Mouse (Mus musculus): ENCODE data around the gene Dpp9.

GRCm38 (mm10) chr17:56159729-56160128 lies 59.0 kb downstream of the Dpp9 start:
- TF ChIP-seq POLR2A (IDR thresholded peaks at IDR 0.05; ENCODE audit: insufficient read length, low read depth) (no peak), POLR2AphosphoS2 (IDR thresholded peaks at IDR 0.05; ENCODE audit: insufficient read length, low read depth) (no peak), TCF12 (IDR thresholded peaks at IDR 0.05; ENCODE audit: insufficient read depth, poor library complexity, severe bottlenecking) (no peak), MAX (IDR thresholded peaks at IDR 0.05; ENCODE audit: low read depth) (no peak), E2F4 (IDR thresholded peaks at IDR 0.05; ENCODE audit: insufficient read depth) (no peak), MYOD1 (IDR thresholded peaks at IDR 0.05; ENCODE audit: control insufficient read depth in 1 of 3, insufficient read length in 2 of 3, low read depth in 2 of 3) (no peak), MYOG (IDR thresholded peaks at IDR 0.05; ENCODE audit: control insufficient read depth in 1 of 3, insufficient read depth in 1 of 3, insufficient read length in 2 of 3, low read depth in 2 of 3) (no peak), USF1 (IDR thresholded peaks at IDR 0.05; ENCODE audit: low read depth) (no peak)
